ENCODE assay signal across 9 mouse cellular contexts in genomic region chr1:127348642-127349341, GRCm38 (mm10).
A peak's percentile ranks its signal among the peaks of the same experiment; 100 is the strongest.
DNase-seq lines count a peak whose midpoint lies in the region; ATAC-seq lines count a peak whose summit lies in the region.
"Had no signal": no experiment of that assay in that cellular context is flagged by ENCODE, and none has a peak within 500 bp of the region (broad histone marks: within the 10 kb centered on the region; RNA-seq: fewer than 3 reads in every experiment).

No protein-coding gene starts in this region.

- WGBS in liver, embryonic 11.5 days, result 67% methylated on average over 9 of the region's 9 CpGs

- no peaks in the 10 kb centered on the region for H3K27me3 ChIP-seq in liver, embryonic 11.5 days (replicated peaks; ENCODE audit: control insufficient read depth, insufficient read depth, low read length)

- no peak overlapping the region for H3K27ac ChIP-seq in liver, embryonic 11.5 days (ENCODE audit: low read depth, low read length)

- 0 out of 2 replicates have a peak, but pooled peaks have one; percentile 31 for ATAC-seq in liver, embryonic 11.5 days (replicated peaks; ENCODE audit: low FRiP score)
- ATAC-seq in erythroid progenitor cell, adult 5-6 weeks (replicated peaks; ENCODE audit: low FRiP score, poor library complexity, severe bottlenecking), result peak; percentile 21; the same call in 1 of the 2 replicates
- ATAC-seq: intestine, embryonic 16.5 days had no signal

- no peaks in the 10 kb centered on the region for H3K9me3 ChIP-seq in liver, embryonic 11.5 days (ENCODE audit: control insufficient read depth, low read length)

- H3K9ac ChIP-seq in liver, embryonic 11.5 days (ENCODE audit: low read depth, low read length), result no peak overlapping the region

- H3K36me3 ChIP-seq in liver, embryonic 11.5 days (ENCODE audit: control insufficient read depth, insufficient read depth, low read length), result no peaks in the 10 kb centered on the region

- H3K4me1 ChIP-seq in liver, embryonic 11.5 days (replicated peaks; ENCODE audit: control insufficient read depth, insufficient read depth, low read length), result peaks cover 5% of the 10 kb centered on the region; the same call in 1 of the 2 replicates

- no peak overlapping the region for H3K4me2 ChIP-seq in liver, embryonic 11.5 days

- no peak for DNase-seq in liver, embryonic 11.5 days (ENCODE audit: low spot score)
- DNase-seq in liver, result no peak
- peak; percentile 13 for DNase-seq in T-cell, adult 2 months (ENCODE audit: low spot score)
- DNase-seq in heart, postnatal 4 days, result peak; percentile 57
- no peak for DNase-seq in frontal cortex, postnatal 25 days (ENCODE audit: low spot score in 2 of 2)
- DNase-seq in right cerebral cortex, postnatal 14 days, result no peak
- no peak for DNase-seq in yolk sac, embryonic 10.5 days (ENCODE audit: low spot score)

- H3K4me3 ChIP-seq in liver, embryonic 11.5 days (ENCODE audit: low read depth, low read length), result no peak overlapping the region

Comparison
In these comparisons a context has a peak if more than half of its experiments do, and no peak if none do; other contexts are left out.
1. DNase-seq: peak in T-cell, adult 2 months (single experiment) and heart, postnatal 4 days (single experiment); none in liver, embryonic 11.5 days (single experiment), liver (single experiment), frontal cortex, postnatal 25 days (0 of 2), right cerebral cortex, postnatal 14 days (single experiment) and yolk sac, embryonic 10.5 days (single experiment).